Mouse (Mus musculus): ENCODE measurements around the gene Zfp553. TPM values are rescaled to one million over a fixed set of nuclear protein-coding genes. Genes with fewer than 3 reads are reported as not detected.
"Not testable (repeated sequence)": the region's sequence is repeated elsewhere in the genome, so short reads cannot be mapped to it uniquely, and the experiment has no call there.

The Zfp553 gene
- polyA plus RNA-seq, 1 experiment from 2014 or later: 74.7 TPM

- Histone ChIP-seq H3K9me3 (no peaks in the 10 kb centered on the region), H3K27ac (no peak overlapping the region), H3K4me3 (no peak overlapping the region), H3K27me3 (ENCODE audit: poor library complexity, severe bottlenecking) (no peaks in the 10 kb centered on the region), H3K36me3 (replicated peaks) (peaks cover 69% of the 10 kb centered on the region), H3K4me1 (peaks cover 30% of the 10 kb centered on the region)
- WGBS: 69% methylated on average over 4 of the region's 4 CpGs
- peak; percentile 62 for DNase-seq (ENCODE audit: extremely low spot score, low spot score)
Measured at GRCm38 (mm10) chr7:127228615-127229303, 4.1 kb upstream of the Zfp553 start.

- Histone ChIP-seq H3K36me3 (replicated peaks) (peaks cover 71% of the 10 kb centered on the region), H3K4me1 (peaks cover 39% of the 10 kb centered on the region), H3K27ac (peak overlapping the region; percentile 100), H3K9me3 (peaks cover 14% of the 10 kb centered on the region), H3K4me3 (peak overlapping the region; percentile 73), H3K27me3 (ENCODE audit: poor library complexity, severe bottlenecking) (no peaks in the 10 kb centered on the region)
- DNase-seq (ENCODE audit: extremely low spot score, low spot score): no peak
- 83% methylated on average over 3 of the region's 3 CpGs for WGBS
Measured at GRCm38 (mm10) chr7:127231376-127231775, 1.5 kb upstream of the Zfp553 start.

- H3K9me3 ChIP-seq: peaks cover 21% of the 10 kb centered on the region
- peaks cover 39% of the 10 kb centered on the region for H3K4me1 ChIP-seq
- H3K27ac ChIP-seq: peak overlapping the region; percentile 100
- whole genome bisulfite sequencing: 16% methylated on average over 20 of the region's 20 CpGs
- no peaks in the 10 kb centered on the region for H3K27me3 ChIP-seq (ENCODE audit: poor library complexity, severe bottlenecking)
- no peak for DNase-seq (ENCODE audit: extremely low spot score, low spot score)
- H3K36me3 ChIP-seq (replicated peaks): peaks cover 73% of the 10 kb centered on the region
- H3K4me3 ChIP-seq: peak overlapping the region; percentile 73
Measured at GRCm38 (mm10) chr7:127231826-127232621, 837 bp upstream of the Zfp553 start.

- H3K27ac ChIP-seq: peak overlapping the region; percentile 100
- H3K4me1 ChIP-seq: peaks cover 39% of the 10 kb centered on the region
- peaks cover 27% of the 10 kb centered on the region for H3K9me3 ChIP-seq
- H3K4me3 ChIP-seq: peak overlapping the region; percentile 73
- peaks cover 75% of the 10 kb centered on the region for H3K36me3 ChIP-seq (replicated peaks)
- DNase-seq (ENCODE audit: extremely low spot score, low spot score): no peak
- H3K27me3 ChIP-seq (ENCODE audit: poor library complexity, severe bottlenecking): no peaks in the 10 kb centered on the region
- under 1% methylated on average over 27 of the region's 27 CpGs for WGBS
Measured at GRCm38 (mm10) chr7:127233368-127233749, 498 bp downstream of the Zfp553 start.

GRCm38 (mm10) chr7:127233765-127234164 is 904 bp downstream of the Zfp553 start:
- Histone ChIP-seq H3K4me3 (peak overlapping the region; percentile 73), H3K27me3 (ENCODE audit: poor library complexity, severe bottlenecking) (no peaks in the 10 kb centered on the region), H3K4me1 (peaks cover 39% of the 10 kb centered on the region), H3K27ac (peak overlapping the region; percentile 100), H3K9me3 (peaks cover 27% of the 10 kb centered on the region), H3K36me3 (replicated peaks) (peaks cover 75% of the 10 kb centered on the region)
- DNase-seq (ENCODE audit: extremely low spot score, low spot score): no peak
- WGBS: 8% methylated on average over 9 of the region's 9 CpGs

GRCm38 (mm10) chr7:127234777-127235176 is 1.9 kb downstream of the Zfp553 start:
- Histone ChIP-seq H3K4me1 (peaks cover 38% of the 10 kb centered on the region), H3K36me3 (replicated peaks) (peaks cover 75% of the 10 kb centered on the region), H3K27ac (no peak overlapping the region), H3K9me3 (peaks cover 27% of the 10 kb centered on the region), H3K4me3 (peak overlapping the region; percentile 73), H3K27me3 (ENCODE audit: poor library complexity, severe bottlenecking) (no peaks in the 10 kb centered on the region)
- WGBS: 97% methylated on average over 2 of the region's 2 CpGs
- DNase-seq (ENCODE audit: extremely low spot score, low spot score): no peak

- Histone ChIP-seq H3K27ac (peak overlapping the region; percentile 94; the same call in 1 of the 2 replicates), H3K36me3 (replicated peaks) (peaks cover 56% of the 10 kb centered on the region), H3K27me3 (ENCODE audit: poor library complexity, severe bottlenecking) (no peaks in the 10 kb centered on the region), H3K9me3 (peaks cover 8% of the 10 kb centered on the region; the same call in 1 of the 2 replicates), H3K4me1 (peaks cover 35% of the 10 kb centered on the region), H3K4me3 (peak overlapping the region; percentile 80)
- DNase-seq (ENCODE audit: extremely low spot score, low spot score): no peak
- WGBS: 48% methylated on average over 2 of the region's 2 CpGs
Measured at GRCm38 (mm10) chr7:127243361-127243867, 10.6 kb downstream of the Zfp553 start.

- peak; percentile 92 for DNase-seq (ENCODE audit: extremely low spot score, low spot score)
- H3K36me3 ChIP-seq (replicated peaks): peaks cover 56% of the 10 kb centered on the region
- H3K4me3 ChIP-seq: peak within 1 kb of the TSS; percentile 80
- H3K4me1 ChIP-seq: peaks cover 35% of the 10 kb centered on the region
- 1% methylated on average over 56 of the region's 56 CpGs for WGBS
- peaks cover 8% of the 10 kb centered on the region; the same call in 1 of the 2 replicates for H3K9me3 ChIP-seq
- H3K27ac ChIP-seq: peak within 1 kb of the TSS; percentile 94
- no peaks in the 10 kb centered on the region for H3K27me3 ChIP-seq (ENCODE audit: poor library complexity, severe bottlenecking)
Measured at GRCm38 (mm10) chr7:127243870-127244657, 11.2 kb downstream of the Zfp553 start, which contains the start of gene Zfp771. Gene Zfp771 (plus strand): TSS chr7:127244274.

- Histone ChIP-seq H3K27me3 (ENCODE audit: poor library complexity, severe bottlenecking) (no peaks in the 10 kb centered on the region), H3K4me3 (peak overlapping the region; percentile 80), H3K9me3 (peaks cover 8% of the 10 kb centered on the region; the same call in 1 of the 2 replicates), H3K36me3 (replicated peaks) (peaks cover 56% of the 10 kb centered on the region), H3K27ac (peak overlapping the region; percentile 94), H3K4me1 (peaks cover 35% of the 10 kb centered on the region)
- DNase-seq (ENCODE audit: extremely low spot score, low spot score): no peak
- 14% methylated on average over 32 of the region's 33 CpGs for WGBS
Measured at GRCm38 (mm10) chr7:127244658-127245510, 12.0 kb downstream of the Zfp553 start.

GRCm38 (mm10) chr7:127250511-127250910 is 17.6 kb downstream of the Zfp553 start:
- 93% methylated on average over 8 of the region's 8 CpGs for WGBS
- H3K27me3 ChIP-seq (ENCODE audit: poor library complexity, severe bottlenecking); DNase-seq (ENCODE audit: extremely low spot score, low spot score); H3K9me3 ChIP-seq; H3K4me3 ChIP-seq; H3K27ac ChIP-seq: not testable (repeated sequence)
- peaks cover 37% of the 10 kb centered on the region for H3K4me1 ChIP-seq
- H3K36me3 ChIP-seq (replicated peaks): peaks cover 65% of the 10 kb centered on the region

GRCm38 (mm10) chr7:127252414-127252813 is 19.6 kb downstream of the Zfp553 start:
- 89% methylated on average over 2 of the region's 2 CpGs for WGBS
- Histone ChIP-seq H3K27ac (no peak overlapping the region), H3K4me3 (no peak overlapping the region), H3K9me3 (no peaks in the 10 kb centered on the region), H3K36me3 (replicated peaks) (peaks cover 65% of the 10 kb centered on the region), H3K4me1 (peaks cover 22% of the 10 kb centered on the region), H3K27me3 (ENCODE audit: poor library complexity, severe bottlenecking) (no peaks in the 10 kb centered on the region)
- DNase-seq (ENCODE audit: extremely low spot score, low spot score): no peak

All from forebrain, embryonic 10.5 days (tissue).